Mouse (Mus musculus): ENCODE data around the gene Pik3ap1.

DNA sequence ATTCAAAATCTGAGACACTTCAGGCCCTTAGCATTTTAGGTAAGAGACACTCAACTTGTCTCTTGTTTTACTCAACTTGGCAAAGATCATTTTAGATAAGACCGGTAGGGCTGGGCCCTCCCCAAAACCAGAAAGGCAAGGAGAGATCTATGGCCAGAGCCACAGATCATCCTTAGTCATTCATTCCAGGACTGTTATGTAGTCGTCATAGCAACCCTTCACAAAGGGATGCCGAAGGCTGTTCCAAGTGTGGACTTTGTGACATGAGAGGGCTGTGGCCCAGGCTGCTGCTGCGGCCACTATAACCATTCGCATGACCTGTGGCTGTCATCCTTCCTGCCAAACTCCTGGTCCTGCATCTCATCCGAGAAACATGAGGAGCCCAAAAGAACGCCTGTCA, 54.5 kb downstream of the Pik3ap1 start:
- no peak for TF ChIP-seq EP300 (optimal IDR thresholded peaks at IDR 0.05)
- no peak for TF ChIP-seq CTCF (IDR thresholded peaks at IDR 0.05; ENCODE audit: low read depth)

Data from stomach, postnatal 0 days (tissue).